Mouse (Mus musculus) layer of hippocampus, postnatal 36 days (tissue): ENCODE measurements around the gene Pik3cb. TPM values are rescaled to one million over a fixed set of nuclear protein-coding genes. Genes with fewer than 3 reads are reported as not detected.

ENCODE experiments used
- DNase-seq, 2 experiments: peaks; one replicate each; pipeline ENCODE4 v3.0.0; 2022
- total RNA-seq, 2 experiments: library from RNA; stranded (reverse); gene quantifications; 2 replicates each; pipeline ENCODE4 v1.2.3; 2021

Gene Pik3cb
- total RNA-seq, 2 experiments from 2014 or later: 27.8 to 29.2 TPM

DNA sequence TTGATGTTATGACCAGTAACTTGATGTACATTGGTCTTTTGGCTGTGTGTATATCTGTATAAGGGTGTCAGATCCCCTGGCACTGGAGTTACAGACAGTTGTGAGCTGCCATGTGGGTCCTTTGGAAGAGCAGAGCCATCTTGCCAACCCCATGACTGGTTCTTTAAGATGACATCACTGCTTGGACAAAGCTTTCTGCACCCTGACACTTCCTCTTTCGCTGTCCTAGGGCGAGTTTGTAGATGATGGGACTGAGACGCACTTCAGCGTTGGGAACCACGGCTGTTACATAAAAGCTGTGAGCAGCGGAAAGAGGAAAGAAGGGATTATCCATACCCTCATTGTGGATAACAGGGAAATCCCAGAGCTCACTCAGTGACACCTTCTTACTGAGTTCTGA is 139.1 kb downstream of the Pik3cb start:
- no peak for DNase-seq

DNA sequence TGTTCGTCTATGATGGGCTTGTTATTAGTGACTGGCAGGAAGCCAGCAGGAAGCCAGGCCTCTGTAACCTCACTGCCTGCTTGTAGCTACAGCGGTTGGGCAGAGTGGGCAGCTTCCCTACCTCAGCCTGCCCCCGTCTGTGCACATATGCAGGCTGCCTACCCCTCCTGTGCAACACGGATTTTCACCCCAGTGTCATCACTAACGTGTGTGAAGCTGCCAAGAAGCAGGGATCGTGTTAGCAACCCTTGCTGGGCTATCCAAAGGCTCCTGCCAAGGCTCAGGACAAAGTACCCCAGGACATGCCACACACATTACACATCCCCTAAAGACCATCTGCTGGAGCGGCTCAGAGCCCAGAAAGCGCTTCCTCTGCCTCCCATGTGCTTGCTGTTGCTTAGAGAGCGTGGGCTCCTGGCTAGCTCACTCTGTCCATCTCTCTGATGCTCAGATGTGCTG is 140.5 kb downstream of the Pik3cb start:
- peak; percentile 54 to 56 for DNase-seq

DNA sequence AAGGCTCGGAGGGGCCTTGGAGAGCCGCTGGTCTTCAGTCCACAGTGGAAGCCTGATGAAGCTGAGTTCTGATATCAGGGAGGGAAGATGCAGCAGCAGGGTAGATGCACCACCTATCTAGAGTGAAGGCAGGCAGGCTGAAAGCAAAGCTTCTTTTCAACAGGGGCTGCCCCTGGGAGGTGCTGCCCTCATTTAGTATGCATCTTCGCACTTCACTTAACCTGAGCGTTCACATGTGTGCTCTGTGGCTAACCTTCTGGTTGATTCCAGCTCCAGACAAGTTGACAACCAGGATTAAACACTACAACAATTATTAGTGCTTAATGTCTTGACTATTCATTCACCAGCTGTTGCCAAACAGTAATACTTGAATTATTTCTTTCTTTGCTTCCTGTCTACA is 146.3 kb downstream of the Pik3cb start:
- no peak for DNase-seq

DNA sequence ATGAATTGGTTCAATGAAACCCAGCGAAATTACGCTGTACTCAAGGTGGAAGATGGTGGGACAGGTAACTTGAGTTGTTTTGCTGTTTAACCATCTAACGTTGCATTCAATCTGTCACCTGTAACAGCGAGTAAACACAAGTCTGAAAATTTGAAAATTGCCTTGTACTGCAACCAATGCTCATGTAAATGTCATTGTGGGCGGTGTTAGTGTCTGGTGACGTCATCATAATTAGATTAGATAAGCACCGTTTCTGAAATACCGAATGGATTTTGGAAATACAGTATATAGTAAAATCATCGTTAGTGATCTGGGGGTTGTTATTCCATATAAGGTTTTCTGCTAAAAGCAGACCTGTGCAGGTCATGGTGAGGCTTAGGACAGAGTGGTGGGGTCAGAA is 153.3 kb downstream of the Pik3cb start:
- DNase-seq: no peak

Other genes with a start within 250 kb of the Pik3cb start
- not detected for gene 7420426K07Rik, start 237.5 kb downstream of the Pik3cb start, total RNA-seq
- gene Foxl2, start 185.3 kb downstream of the Pik3cb start, total RNA-seq: under 1 TPM; 0.57 to 0.96 TPM
- gene Faim, start 154.2 kb downstream of the Pik3cb start, total RNA-seq: 10 to 100 TPM; 64.5 to 67.3 TPM
- gene Gm1123, start 104.9 kb downstream of the Pik3cb start, total RNA-seq: not detected
- gene Faiml, start 96.6 kb upstream of the Pik3cb start, total RNA-seq: not detected
- gene Cep70, start 102.7 kb upstream of the Pik3cb start, total RNA-seq: 10 to 100 TPM; 25.8 to 27.5 TPM
- gene Esyt3, start 217.9 kb upstream of the Pik3cb start, total RNA-seq: 1 to 10 TPM; 1.8 to 2.7 TPM